Mouse (Mus musculus): ENCODE results near the gene Lrrc43. TPM values are rescaled to one million over a fixed set of nuclear protein-coding genes. Genes with fewer than 3 reads are reported as not detected.
"Not testable (repeated sequence)": the region's sequence is repeated elsewhere in the genome, so short reads cannot be mapped to it uniquely, and the experiment has no call there.

The Lrrc43 gene
- total and polyA plus RNA-seq, 2 experiments from 2014 or later: 0.77 to 1.3 TPM

DNA sequence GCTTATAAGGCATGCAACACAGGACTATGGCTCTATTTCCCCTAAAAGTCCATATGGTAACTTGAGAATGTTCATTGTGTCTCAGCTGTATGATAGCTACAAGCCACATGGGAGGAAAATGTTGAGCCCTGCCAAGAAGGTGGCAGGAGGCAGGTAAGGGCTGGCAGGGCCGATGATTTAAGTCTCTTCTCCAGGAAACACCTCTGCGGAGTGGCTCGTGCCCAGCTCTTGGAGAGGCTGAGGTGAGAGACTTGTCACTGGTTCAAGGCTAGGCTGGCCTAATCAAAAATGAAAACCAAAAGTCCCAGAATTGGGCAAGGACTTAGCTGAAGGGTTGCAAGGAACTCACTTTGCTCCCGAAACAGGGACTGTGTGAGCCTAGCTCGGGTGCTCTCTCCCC is 21.1 kb downstream of the Lrrc43 start, which contains the start of gene B3gnt4:
TSS of gene B3gnt4 (plus strand) at position 301 of the 400 bp plus-strand sequence.
- no peak for DNase-seq (ENCODE audit: low spot score)
- H3K36me3 ChIP-seq (ENCODE audit: insufficient read depth, low read length): peaks cover 13% of the 10 kb centered on the region
- no peak within 1 kb of the TSS; the same call in 1 of the 2 replicates for H3K4me3 ChIP-seq (ENCODE audit: low read depth, low read length)
- no peak within 1 kb of the TSS for H3K9ac ChIP-seq (replicated peaks; ENCODE audit: low read length, poor library complexity, severe bottlenecking)
- no peak for ATAC-seq (ENCODE audit: low FRiP score)
- peak within 1 kb of the TSS; percentile 71 for H3K4me2 ChIP-seq (ENCODE audit: low read depth, low read length, poor library complexity, severe bottlenecking)
- no peaks in the 10 kb centered on the region for H3K27me3 ChIP-seq (ENCODE audit: insufficient read depth, low read length)
- H3K9me3 ChIP-seq (ENCODE audit: low read length): no peaks in the 10 kb centered on the region
- H3K4me1 ChIP-seq (ENCODE audit: insufficient read depth, low read length): no peaks in the 10 kb centered on the region
- no peak for TF ChIP-seq CTCF (IDR thresholded peaks at IDR 0.05)
- no peak within 1 kb of the TSS for H3K27ac ChIP-seq (ENCODE audit: low read depth, low read length)
- 91% methylated on average over 5 of the region's 5 CpGs for WGBS

DNA sequence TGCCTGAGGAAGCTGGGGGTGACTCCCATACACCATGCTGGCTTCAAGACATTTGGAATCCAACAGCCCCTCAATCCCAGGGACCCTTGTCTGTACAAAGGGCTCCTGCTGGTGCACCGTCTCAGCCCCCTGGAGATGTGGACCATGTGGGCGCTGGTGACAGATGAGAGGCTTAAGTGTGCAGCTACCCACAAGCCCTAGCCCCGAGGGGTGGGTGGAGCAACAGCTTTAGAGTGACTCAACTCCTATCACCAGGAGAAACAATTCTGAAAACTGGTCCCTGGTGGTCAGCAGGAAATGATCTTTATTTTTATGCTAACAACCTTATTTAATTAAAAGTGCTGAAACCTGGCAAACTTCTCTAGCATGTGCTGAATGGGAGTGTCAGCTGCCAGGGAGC is 22.3 kb downstream of the Lrrc43 start:
- H3K36me3 ChIP-seq (ENCODE audit: insufficient read depth, low read length): peaks cover 18% of the 10 kb centered on the region
- DNase-seq (ENCODE audit: low spot score); H3K4me2 ChIP-seq (ENCODE audit: low read depth, low read length, poor library complexity, severe bottlenecking); H3K4me1 ChIP-seq (ENCODE audit: insufficient read depth, low read length); H3K27ac ChIP-seq (ENCODE audit: low read depth, low read length); H3K9me3 ChIP-seq (ENCODE audit: low read length); H3K27me3 ChIP-seq (ENCODE audit: insufficient read depth, low read length); H3K4me3 ChIP-seq (ENCODE audit: low read depth, low read length); H3K9ac ChIP-seq (replicated peaks; ENCODE audit: low read length, poor library complexity, severe bottlenecking); ATAC-seq (ENCODE audit: low FRiP score): not testable (repeated sequence)
- WGBS: 76% methylated on average over 3 of the region's 3 CpGs

DNA sequence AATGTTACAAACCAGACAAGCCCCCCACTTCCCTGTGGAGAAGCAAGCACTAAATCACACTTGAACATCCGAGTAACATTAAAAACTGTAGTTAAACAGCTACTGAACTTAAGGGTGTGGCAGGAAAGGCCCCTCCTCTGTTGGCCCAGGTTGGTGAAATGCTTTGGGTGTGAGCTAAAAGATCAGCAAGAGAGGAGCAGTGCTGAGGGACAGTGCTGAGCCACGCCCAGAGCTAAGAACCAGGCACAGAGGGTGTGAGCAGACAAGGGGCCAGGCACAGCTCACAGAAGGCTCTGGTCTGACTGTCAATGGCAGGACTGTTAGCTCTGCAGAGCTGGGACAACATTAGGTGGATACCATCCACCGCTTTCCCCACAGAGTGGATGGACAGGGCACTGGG is 23.0 kb downstream of the Lrrc43 start:
- 85% methylated on average over 3 of the region's 3 CpGs for WGBS
- H3K4me2 ChIP-seq (ENCODE audit: low read depth, low read length, poor library complexity, severe bottlenecking): no peak overlapping the region
- H3K4me1 ChIP-seq (ENCODE audit: insufficient read depth, low read length): no peaks in the 10 kb centered on the region
- DNase-seq (ENCODE audit: low spot score) (no peak), ATAC-seq (ENCODE audit: low FRiP score) (no peak)
- H3K27me3 ChIP-seq (ENCODE audit: insufficient read depth, low read length): no peaks in the 10 kb centered on the region
- no peak for TF ChIP-seq CTCF (IDR thresholded peaks at IDR 0.05)
- H3K36me3 ChIP-seq (ENCODE audit: insufficient read depth, low read length): peaks cover 22% of the 10 kb centered on the region
- no peaks in the 10 kb centered on the region for H3K9me3 ChIP-seq (ENCODE audit: low read length)
- no peak overlapping the region for H3K9ac ChIP-seq (replicated peaks; ENCODE audit: low read length, poor library complexity, severe bottlenecking)
- H3K4me3 ChIP-seq (ENCODE audit: low read depth, low read length): no peak overlapping the region
- H3K27ac ChIP-seq (ENCODE audit: low read depth, low read length): no peak overlapping the region

DNA sequence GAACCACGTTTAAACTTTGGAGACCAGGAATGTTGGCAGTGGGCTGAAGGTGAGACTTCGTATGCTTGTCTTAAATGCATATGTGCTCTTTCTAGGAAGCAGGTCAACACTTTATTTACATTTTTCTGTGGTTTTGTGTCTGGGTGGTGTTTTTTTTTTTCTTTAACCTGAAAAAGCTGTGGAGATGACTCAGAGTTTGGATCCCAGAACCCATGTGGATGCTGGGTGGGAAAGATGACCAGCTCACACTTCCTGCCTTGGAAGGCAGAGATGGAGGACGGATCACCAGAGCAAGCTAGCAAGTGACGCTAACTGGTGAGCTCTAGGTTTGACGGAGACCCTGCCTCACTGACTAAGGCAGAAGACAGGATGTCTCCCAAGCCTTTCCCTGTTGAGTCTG is 25.8 kb downstream of the Lrrc43 start:
- H3K27ac ChIP-seq (ENCODE audit: low read depth, low read length): no peak overlapping the region
- ATAC-seq (ENCODE audit: low FRiP score): no peak
- H3K4me3 ChIP-seq (ENCODE audit: low read depth, low read length): no peak overlapping the region

DNA sequence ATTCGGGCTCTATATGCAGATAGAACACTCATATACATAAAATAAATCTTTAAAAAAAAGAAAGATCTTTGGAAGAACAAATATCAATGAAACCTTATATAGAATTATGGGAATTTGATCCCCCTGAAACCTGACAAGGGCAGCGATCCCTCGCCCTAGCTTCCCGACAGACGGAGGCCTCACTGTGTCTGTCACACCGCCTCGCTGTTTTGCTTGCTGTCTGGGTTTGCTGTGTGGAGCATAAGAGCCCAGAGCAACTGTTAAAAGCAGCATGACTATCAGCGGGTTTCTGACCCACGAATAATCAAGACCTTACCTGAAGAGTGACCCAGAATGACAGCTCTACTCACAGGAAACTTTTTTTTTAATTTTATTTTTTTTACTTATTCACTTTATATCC is 31.6 kb downstream of the Lrrc43 start:
- no peak for DNase-seq (ENCODE audit: low spot score)
- Histone ChIP-seq H3K4me1 (ENCODE audit: insufficient read depth, low read length) (peaks cover 4% of the 10 kb centered on the region; the same call in 1 of the 2 replicates), H3K27me3 (ENCODE audit: insufficient read depth, low read length) (no peaks in the 10 kb centered on the region), H3K36me3 (ENCODE audit: insufficient read depth, low read length) (peaks cover 14% of the 10 kb centered on the region), H3K9me3 (ENCODE audit: low read length) (no peaks in the 10 kb centered on the region), H3K27ac (ENCODE audit: low read depth, low read length) (no peak overlapping the region), H3K9ac (replicated peaks; ENCODE audit: low read length, poor library complexity, severe bottlenecking) (no peak overlapping the region), H3K4me3 (ENCODE audit: low read depth, low read length) (no peak overlapping the region), H3K4me2 (ENCODE audit: low read depth, low read length, poor library complexity, severe bottlenecking) (no peak overlapping the region)
- ATAC-seq (ENCODE audit: low FRiP score): no peak
- WGBS: 84% methylated on average over 9 of the region's 9 CpGs
- no peak for TF ChIP-seq CTCF (IDR thresholded peaks at IDR 0.05)

More for the DNA sequence above, 25.8 kb downstream of the Lrrc43 start:
- H3K9ac ChIP-seq (replicated peaks; ENCODE audit: low read length, poor library complexity, severe bottlenecking): no peak overlapping the region
- H3K4me1 ChIP-seq (ENCODE audit: insufficient read depth, low read length): no peaks in the 10 kb centered on the region
- H3K4me2 ChIP-seq (ENCODE audit: low read depth, low read length, poor library complexity, severe bottlenecking): no peak overlapping the region
- no peak for DNase-seq (ENCODE audit: low spot score)
- H3K9me3 ChIP-seq (ENCODE audit: low read length): no peaks in the 10 kb centered on the region
- peaks cover 30% of the 10 kb centered on the region for H3K36me3 ChIP-seq (ENCODE audit: insufficient read depth, low read length)
- TF ChIP-seq CTCF (IDR thresholded peaks at IDR 0.05): no peak
- 92% methylated on average over 5 of the region's 5 CpGs for WGBS
- H3K27me3 ChIP-seq (ENCODE audit: insufficient read depth, low read length): no peaks in the 10 kb centered on the region

DNA sequence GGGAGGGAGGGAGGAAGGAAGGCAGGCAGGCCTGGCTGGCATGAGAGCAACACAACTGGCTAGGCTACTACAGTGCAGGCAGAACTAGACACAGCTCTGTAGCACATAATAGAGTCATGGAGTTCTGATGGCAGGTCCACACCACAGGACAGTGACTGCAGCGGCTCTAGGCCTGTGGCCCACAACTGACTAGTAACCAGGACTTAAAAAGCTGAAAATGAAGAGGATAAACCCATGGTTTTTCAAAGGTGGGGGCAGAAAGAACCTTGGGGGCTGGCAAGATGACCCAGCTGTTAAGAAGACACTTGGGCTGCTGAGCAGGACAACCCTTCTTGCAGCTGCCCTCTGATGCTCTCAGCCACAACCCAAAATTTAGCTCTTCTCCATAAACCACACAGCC is 32.5 kb downstream of the Lrrc43 start:
- H3K9me3 ChIP-seq (ENCODE audit: low read length): no peaks in the 10 kb centered on the region
- 70% methylated on average over 1 of the region's 1 CpGs for WGBS

More for the DNA sequence above, 32.5 kb downstream of the Lrrc43 start:
- Histone ChIP-seq H3K27ac (ENCODE audit: low read depth, low read length) (no peak overlapping the region), H3K9ac (replicated peaks; ENCODE audit: low read length, poor library complexity, severe bottlenecking) (no peak overlapping the region), H3K4me3 (ENCODE audit: low read depth, low read length) (no peak overlapping the region), H3K4me1 (ENCODE audit: insufficient read depth, low read length) (peaks cover 4% of the 10 kb centered on the region; the same call in 1 of the 2 replicates), H3K27me3 (ENCODE audit: insufficient read depth, low read length) (no peaks in the 10 kb centered on the region), H3K36me3 (ENCODE audit: insufficient read depth, low read length) (peaks cover 11% of the 10 kb centered on the region), H3K4me2 (ENCODE audit: low read depth, low read length, poor library complexity, severe bottlenecking) (no peak overlapping the region)
- ATAC-seq (ENCODE audit: low FRiP score) (no peak), DNase-seq (ENCODE audit: low spot score) (no peak)
- no peak for TF ChIP-seq CTCF (IDR thresholded peaks at IDR 0.05)

All from midbrain, postnatal 0 days (tissue).